Mouse (Mus musculus) hindbrain, embryonic 10.5 days (tissue): Measurements from ENCODE around the gene Ric3. TPM values are rescaled to one million over a fixed set of nuclear protein-coding genes. Genes with fewer than 3 reads are reported as not detected.
A peak's percentile ranks its signal among the peaks of the same experiment; 100 is the strongest.

Experiments
- DNase-seq: peaks from one replicate; pipeline ENCODE4 v3.0.0-alpha.2; 2017; ENCODE audit warnings: low spot score
- H3K27ac ChIP-seq: fragments of 300-500 bp; sonication (generic); 2 replicates; pipeline ENCODE4 v1.5.1; 2016; ENCODE audit warnings: mild to moderate bottlenecking, moderate library complexity
- H3K27me3 ChIP-seq: fragments of 300-500 bp; sonication (generic); 2 replicates; pipeline ENCODE4 v1.6.1; 2016; ENCODE audit warnings: mild to moderate bottlenecking; ENCODE audit not compliant: poor library complexity, insufficient read depth, severe bottlenecking
- H3K36me3 ChIP-seq: fragments of 300-500 bp; sonication (generic); 2 replicates; pipeline ENCODE4 v1.6.1; 2016; ENCODE audit warnings: mild to moderate bottlenecking, moderate library complexity
- H3K4me1 ChIP-seq: fragments of 300-500 bp; sonication (generic); replicated peaks from 2 replicates; pipeline ENCODE4 v1.6.1; 2016; ENCODE audit warnings: mild to moderate bottlenecking
- H3K4me3 ChIP-seq: fragments of 300-500 bp; sonication (generic); 2 replicates; pipeline ENCODE4 v1.5.1; 2016; ENCODE audit warnings: mild to moderate bottlenecking, moderate library complexity
- H3K9me3 ChIP-seq: fragments of 300-500 bp; sonication (generic); 2 replicates; pipeline ENCODE4 v1.6.1; 2016; ENCODE audit warnings: mild to moderate bottlenecking, moderate library complexity
- WGBS: fragments of 180-500 bp; shearing (Covaris S2); methylation state at CpG from one replicate; pipeline ENCODE4 v1.1.7; 2016; 5-methylcytosine and 5-hydroxymethylcytosine counted together
- polyA plus RNA-seq: library from polyadenylated mRNA; unstranded; fragments of >200 nt; fragmentation: Nextera tagmentation; extraction: Ambion mirVana; gene quantifications from 2 replicates; pipeline ENCODE4 v1.2.1, GENCODE M21; 2016

Gene Ric3
- polyA plus RNA-seq, 1 experiment from 2014 or later = 17.3 TPM

- Histone ChIP-seq H3K4me3 (peak overlapping the region; percentile 81), H3K27ac (peak overlapping the region; percentile 88), H3K36me3 (no peaks in the 10 kb centered on the region), H3K4me1 (peaks cover 35% of the 10 kb centered on the region), H3K27me3 (peaks cover 58% of the 10 kb centered on the region), H3K9me3 (no peaks in the 10 kb centered on the region)
- DNase-seq = peak; percentile 31
- WGBS = 46% methylated on average over 8 of the region's 8 CpGs
Observed at GRCm38 (mm10) chr7:109011596-109012180, 71.4 kb downstream of the Ric3 start.

DNA sequence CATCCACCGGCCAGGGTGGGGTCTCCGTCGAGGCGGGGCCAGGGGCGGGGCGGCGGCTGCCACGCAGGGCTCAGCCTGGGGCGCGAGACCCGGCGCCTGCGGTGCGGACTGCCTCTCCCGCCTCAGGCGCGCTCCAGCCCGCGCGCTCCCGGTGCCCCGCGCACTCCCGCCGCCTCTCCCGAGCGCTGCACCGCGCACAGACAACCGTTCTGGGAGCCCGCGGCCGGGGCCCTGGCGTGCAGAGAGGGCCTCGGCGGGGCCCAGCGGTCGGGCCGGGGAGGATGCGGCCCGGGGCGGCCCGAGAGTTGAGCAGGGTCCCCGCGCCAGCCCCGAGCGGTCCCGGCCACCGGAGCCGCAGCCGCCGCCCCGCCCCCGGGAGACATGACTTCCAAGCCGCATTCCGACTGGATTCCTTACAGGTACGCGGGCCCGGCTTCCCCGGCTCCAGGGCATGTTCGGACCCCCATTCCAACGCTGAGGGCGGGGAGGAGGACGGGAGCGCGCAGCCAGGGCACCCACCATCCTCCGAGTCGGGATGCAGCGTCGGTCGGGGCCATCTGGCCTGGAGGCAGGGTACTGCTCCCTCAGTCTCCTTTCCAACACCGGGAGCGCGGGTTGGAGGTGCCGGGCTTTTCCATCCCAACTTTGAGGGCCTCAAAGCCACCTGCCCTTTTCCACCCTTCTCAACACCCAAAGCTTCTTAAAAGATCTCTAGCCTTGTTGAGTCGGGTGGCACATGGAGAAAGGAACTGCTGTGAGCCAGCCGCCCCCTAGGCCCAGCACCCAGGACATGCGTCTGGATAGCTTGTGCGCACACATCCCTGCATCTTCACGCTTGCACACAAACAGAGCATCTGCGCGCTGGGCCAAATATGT, 72.2 kb downstream of the Ric3 start:
- H3K27me3 ChIP-seq = peaks cover 58% of the 10 kb centered on the region
- 1% methylated on average over 68 of the region's 82 CpGs for WGBS

GRCm38 (mm10) chr7:109009260-109009659, 73.9 kb downstream of the Ric3 start:
- Histone ChIP-seq H3K4me3 (no peak overlapping the region), H3K9me3 (no peaks in the 10 kb centered on the region), H3K4me1 (peaks cover 27% of the 10 kb centered on the region), H3K27ac (no peak overlapping the region), H3K36me3 (no peaks in the 10 kb centered on the region), H3K27me3 (peaks cover 58% of the 10 kb centered on the region)
- WGBS = 93% methylated on average over 1 of the region's 1 CpGs
- no peak for DNase-seq

More for the DNA sequence above, 72.2 kb downstream of the Ric3 start:
- Histone ChIP-seq H3K9me3 (no peaks in the 10 kb centered on the region), H3K4me1 (peaks cover 28% of the 10 kb centered on the region), H3K27ac (peak overlapping the region; percentile 88), H3K4me3 (peak overlapping the region; percentile 81), H3K36me3 (no peaks in the 10 kb centered on the region)
- peak; percentile 64 for DNase-seq

DNA sequence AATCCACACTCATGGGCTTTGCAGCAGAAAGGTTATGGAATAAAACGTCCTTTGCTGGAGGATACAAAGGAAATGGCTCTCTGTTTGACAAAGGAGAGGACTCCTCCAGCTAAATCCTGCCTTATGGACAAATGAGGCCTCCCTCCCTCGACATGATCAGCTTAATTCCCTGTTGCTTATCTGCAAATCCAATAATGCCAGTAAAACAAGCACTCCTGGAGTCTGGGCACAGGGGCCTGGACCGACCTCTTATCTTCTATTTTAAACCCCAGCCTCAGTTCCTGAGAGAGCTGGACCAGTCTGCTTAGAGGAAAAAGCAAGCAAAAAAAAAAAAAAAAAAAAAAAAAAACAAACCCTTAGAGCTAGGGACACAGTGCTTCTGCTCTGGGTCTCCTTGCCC, 79.5 kb downstream of the Ric3 start:
- Histone ChIP-seq H3K27me3 (peaks cover 4% of the 10 kb centered on the region; the same call in 1 of the 2 replicates), H3K4me1 (no peaks in the 10 kb centered on the region), H3K4me3 (no peak overlapping the region), H3K9me3 (no peaks in the 10 kb centered on the region), H3K36me3 (no peaks in the 10 kb centered on the region), H3K27ac (no peak overlapping the region)
- DNase-seq = no peak
- WGBS = 41% methylated on average over 3 of the region's 3 CpGs

GRCm38 (mm10) chr7:109001971-109002370, 81.2 kb downstream of the Ric3 start:
- WGBS = 82% methylated on average over 4 of the region's 4 CpGs
- H3K9me3 ChIP-seq = no peaks in the 10 kb centered on the region
- no peaks in the 10 kb centered on the region for H3K4me1 ChIP-seq
- no peak overlapping the region for H3K4me3 ChIP-seq
- no peak for DNase-seq
- no peaks in the 10 kb centered on the region for H3K36me3 ChIP-seq
- H3K27me3 ChIP-seq = no peaks in the 10 kb centered on the region
- no peak overlapping the region for H3K27ac ChIP-seq

GRCm38 (mm10) chr7:109000315-109000954, 82.7 kb downstream of the Ric3 start:
- peak; percentile 40 for DNase-seq
- no peaks in the 10 kb centered on the region for H3K4me1 ChIP-seq
- no peak overlapping the region for H3K4me3 ChIP-seq
- no peak overlapping the region for H3K27ac ChIP-seq
- no peaks in the 10 kb centered on the region for H3K9me3 ChIP-seq
- no peaks in the 10 kb centered on the region for H3K36me3 ChIP-seq
- WGBS = 44% methylated on average over 4 of the region's 4 CpGs
- H3K27me3 ChIP-seq = no peaks in the 10 kb centered on the region

DNA sequence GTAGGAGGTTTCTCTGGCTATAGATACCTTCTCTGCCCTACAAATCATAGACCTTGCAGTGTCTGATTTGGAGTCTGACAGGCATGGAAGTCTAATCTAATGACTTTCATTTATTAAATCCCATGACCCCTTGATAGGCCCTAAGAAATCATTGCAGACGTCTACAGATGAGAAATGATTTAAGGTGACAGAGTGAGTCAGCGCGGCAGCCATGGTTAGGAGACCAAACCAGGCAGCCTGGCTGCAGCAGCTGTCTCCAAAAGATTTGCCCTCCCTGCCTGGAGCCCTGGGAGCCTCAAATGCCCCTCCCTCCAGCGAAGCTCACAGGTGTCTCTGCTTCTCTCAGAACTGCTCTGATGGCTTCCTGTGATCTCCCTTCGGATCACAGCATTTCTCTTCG, 87.0 kb downstream of the Ric3 start:
- no peak overlapping the region for H3K27ac ChIP-seq
- no peak for DNase-seq
- 69% methylated on average over 6 of the region's 6 CpGs for WGBS
- H3K4me3 ChIP-seq = no peak overlapping the region
- H3K27me3 ChIP-seq = no peaks in the 10 kb centered on the region
- H3K4me1 ChIP-seq = no peaks in the 10 kb centered on the region
- no peaks in the 10 kb centered on the region for H3K9me3 ChIP-seq
- no peaks in the 10 kb centered on the region for H3K36me3 ChIP-seq

DNA sequence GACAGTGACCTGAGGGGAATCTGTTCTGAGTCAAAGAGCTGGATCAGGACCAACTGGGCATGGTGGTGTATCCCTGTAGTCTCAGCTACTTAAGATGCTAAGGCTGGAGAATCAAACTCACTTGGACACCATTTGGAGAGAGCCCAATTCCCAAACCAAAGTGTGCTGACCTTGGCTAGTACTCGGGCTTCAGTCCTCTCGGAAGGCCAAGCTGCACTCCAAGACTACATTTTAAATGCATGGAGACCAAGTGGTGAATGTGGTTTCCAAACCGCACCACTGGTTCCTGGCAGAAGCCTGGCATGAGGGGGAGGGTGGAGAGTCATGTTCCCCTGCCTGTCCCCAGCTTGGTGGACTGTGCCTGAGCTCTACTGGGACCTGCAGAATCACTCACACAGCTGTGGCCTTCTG, 89.2 kb downstream of the Ric3 start:
- Histone ChIP-seq H3K27ac (no peak overlapping the region), H3K4me1 (no peaks in the 10 kb centered on the region), H3K9me3 (no peaks in the 10 kb centered on the region), H3K36me3 (no peaks in the 10 kb centered on the region), H3K4me3 (no peak overlapping the region), H3K27me3 (no peaks in the 10 kb centered on the region)
- no peak for DNase-seq
- 88% methylated on average over 3 of the region's 3 CpGs for WGBS

GRCm38 (mm10) chr7:108993230-108993629, 89.9 kb downstream of the Ric3 start:
- H3K4me1 ChIP-seq = no peaks in the 10 kb centered on the region

DNA sequence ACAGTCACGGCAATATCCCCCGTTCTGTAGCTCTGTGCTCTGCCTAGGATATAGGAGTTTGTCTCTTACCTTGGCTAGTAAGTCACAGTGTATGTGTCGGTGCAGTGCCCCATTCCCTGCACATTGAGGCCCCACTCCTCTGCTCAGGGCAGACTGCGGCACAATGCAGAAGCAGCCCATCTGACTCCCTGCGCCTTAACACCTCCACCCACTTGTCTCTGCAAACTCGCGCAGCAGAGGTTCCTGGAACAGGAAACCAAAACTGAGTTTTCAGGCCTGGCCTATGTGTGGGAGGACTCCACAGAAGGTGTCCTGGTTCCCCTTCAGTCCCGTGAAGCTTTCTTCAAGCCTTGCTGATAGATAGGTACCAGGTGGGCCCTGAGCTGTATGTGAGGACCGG, 91.9 kb downstream of the Ric3 start:
- no peak for DNase-seq
- WGBS = 85% methylated on average over 9 of the region's 9 CpGs
- Histone ChIP-seq H3K4me1 (no peaks in the 10 kb centered on the region), H3K27me3 (no peaks in the 10 kb centered on the region), H3K9me3 (no peaks in the 10 kb centered on the region), H3K27ac (no peak overlapping the region), H3K4me3 (no peak overlapping the region), H3K36me3 (no peaks in the 10 kb centered on the region)

More at GRCm38 (mm10) chr7:108993230-108993629, 89.9 kb downstream of the Ric3 start:
- Histone ChIP-seq H3K9me3 (no peaks in the 10 kb centered on the region), H3K4me3 (no peak overlapping the region), H3K27ac (no peak overlapping the region), H3K27me3 (no peaks in the 10 kb centered on the region), H3K36me3 (no peaks in the 10 kb centered on the region)
- 86% methylated on average over 7 of the region's 7 CpGs for WGBS
- no peak for DNase-seq

GRCm38 (mm10) chr7:108985934-108986708, 97.0 kb downstream of the Ric3 start:
- Histone ChIP-seq H3K4me3 (no peak overlapping the region), H3K27me3 (no peaks in the 10 kb centered on the region), H3K27ac (no peak overlapping the region), H3K36me3 (no peaks in the 10 kb centered on the region), H3K9me3 (no peaks in the 10 kb centered on the region), H3K4me1 (no peaks in the 10 kb centered on the region)
- 93% methylated on average over 2 of the region's 3 CpGs for WGBS
- DNase-seq = no peak
